Mouse (Mus musculus) lung, postnatal 4 days (tissue): Measurements from ENCODE around the gene Gm13090.

ENCODE experiments used
- DNase-seq, 2 experiments: peaks; one replicate each; pipeline ENCODE4 v3.0.0; 2021

The Gm13090 gene

GRCm38 (mm10) chr4:151089270-151089669 is at the start of gene Gm13090:
Gene Gm13090, plus strand, starts transcription at chr4:151089570.
- no peak for DNase-seq

DNA sequence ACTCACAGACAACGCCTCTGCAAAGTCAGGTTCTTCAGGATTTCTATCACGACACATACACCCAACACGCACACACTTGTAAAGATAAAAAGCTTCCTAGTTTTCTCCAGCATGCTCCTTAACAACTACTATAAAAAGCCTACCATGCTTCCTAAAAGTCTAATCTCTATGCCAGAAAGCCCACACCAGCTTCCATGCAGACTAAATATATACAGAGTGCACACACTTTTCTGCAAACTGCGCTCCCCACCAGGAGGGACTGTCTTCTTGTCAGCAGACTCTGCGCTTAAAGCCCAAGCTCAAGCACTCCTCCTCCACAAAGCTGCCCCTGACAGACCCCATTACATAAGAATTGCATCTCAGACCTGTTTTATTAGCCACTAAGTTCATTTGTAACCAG is 47.9 kb upstream of the Gm13090 start:
- no peak for DNase-seq

DNA sequence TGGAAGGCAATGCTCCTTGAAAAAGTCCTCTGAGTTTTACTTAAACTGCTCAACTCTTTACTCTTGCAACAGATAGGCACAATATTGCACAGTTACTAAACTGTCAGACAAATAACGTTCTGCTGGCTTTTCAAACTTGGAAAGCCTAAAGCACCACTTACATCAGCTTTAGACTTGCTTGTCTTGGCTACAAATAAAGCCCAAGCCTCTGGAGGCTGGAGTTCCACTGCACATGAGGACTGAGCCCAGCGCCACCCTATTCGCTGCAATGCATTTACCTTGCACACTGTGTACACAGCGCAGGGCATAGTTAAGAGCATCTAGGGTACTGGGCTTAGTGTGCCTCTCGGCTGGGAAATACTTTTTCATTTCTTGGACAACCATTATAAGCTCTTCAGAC is 46.1 kb upstream of the Gm13090 start:
- peak; percentile 48 to 80 for DNase-seq

- DNase-seq = peak; percentile 98 to 99
Measured at GRCm38 (mm10) chr4:151044037-151044943, 45.1 kb upstream of the Gm13090 start, which contains the start of gene Per3. Gene Per3, minus strand, starts transcription at chr4:151044665.

DNA sequence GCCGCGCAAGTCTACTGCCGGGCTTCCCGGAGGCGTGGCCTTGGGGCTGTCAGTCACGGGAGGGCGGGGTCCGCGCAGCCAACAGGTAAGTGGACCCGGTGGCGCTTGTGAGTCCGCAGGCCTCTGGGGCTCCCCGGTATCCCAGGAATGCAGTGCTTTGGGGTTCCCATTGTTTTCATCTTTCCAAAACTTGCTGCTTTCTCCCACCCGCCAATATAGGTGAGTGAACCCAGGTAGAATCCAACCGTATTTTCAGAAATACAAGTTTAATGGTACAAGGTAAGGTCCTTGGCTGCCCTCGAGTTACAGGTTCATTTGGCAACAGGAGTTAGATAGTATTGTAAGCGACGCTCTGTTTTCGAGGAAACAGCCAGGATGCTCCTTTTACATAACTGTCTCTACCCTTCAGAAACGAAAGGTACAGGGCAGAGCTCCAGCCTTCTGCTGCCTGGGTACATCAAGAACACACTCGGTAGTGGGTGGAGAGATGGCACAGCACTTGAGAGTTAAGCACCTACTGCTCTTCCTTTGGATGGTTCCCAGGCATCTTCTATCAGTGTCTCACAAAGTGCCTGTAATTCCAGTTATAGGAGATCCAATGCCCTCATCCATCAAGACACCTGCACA is 44.3 kb upstream of the Gm13090 start:
- DNase-seq = no peak

DNA sequence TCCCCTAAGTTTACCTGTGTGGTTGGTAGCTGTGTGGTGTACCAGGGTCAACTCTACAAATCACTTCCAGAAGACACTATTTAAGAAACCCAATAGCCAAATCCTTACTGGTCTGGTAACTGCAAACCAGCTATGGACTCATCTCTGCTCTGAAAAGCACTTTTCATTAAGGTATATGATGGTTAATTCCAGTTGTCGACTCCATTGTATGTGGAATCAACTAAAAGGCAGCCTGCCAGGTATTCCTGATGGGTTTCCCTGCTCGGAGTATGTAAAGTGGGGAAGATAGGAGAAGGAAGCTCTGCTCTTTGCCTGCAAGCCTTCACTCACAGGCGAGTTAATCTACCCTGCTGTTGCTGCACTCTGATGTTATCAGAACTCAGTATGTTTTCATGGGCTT is 42.8 kb upstream of the Gm13090 start:
- DNase-seq = no peak

DNA sequence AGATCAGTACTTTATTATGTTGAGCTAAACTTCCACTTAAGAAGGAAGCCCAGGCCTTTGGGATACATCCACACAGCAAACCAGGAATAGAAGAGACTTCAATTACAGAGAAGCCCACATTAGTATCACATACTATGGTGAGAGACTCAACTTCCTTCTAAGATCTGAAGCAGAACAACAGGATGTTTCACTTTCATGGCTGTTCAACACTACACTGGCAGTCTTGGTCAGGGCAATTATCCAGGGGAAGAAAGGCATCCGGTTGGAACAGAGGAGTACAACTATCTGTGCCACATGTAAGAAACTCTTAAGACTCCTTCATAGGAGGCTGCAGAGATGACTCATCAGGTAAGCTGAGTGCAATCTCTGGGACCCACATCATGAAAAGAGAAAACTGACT is 38.2 kb upstream of the Gm13090 start:
- DNase-seq = no peak

DNA sequence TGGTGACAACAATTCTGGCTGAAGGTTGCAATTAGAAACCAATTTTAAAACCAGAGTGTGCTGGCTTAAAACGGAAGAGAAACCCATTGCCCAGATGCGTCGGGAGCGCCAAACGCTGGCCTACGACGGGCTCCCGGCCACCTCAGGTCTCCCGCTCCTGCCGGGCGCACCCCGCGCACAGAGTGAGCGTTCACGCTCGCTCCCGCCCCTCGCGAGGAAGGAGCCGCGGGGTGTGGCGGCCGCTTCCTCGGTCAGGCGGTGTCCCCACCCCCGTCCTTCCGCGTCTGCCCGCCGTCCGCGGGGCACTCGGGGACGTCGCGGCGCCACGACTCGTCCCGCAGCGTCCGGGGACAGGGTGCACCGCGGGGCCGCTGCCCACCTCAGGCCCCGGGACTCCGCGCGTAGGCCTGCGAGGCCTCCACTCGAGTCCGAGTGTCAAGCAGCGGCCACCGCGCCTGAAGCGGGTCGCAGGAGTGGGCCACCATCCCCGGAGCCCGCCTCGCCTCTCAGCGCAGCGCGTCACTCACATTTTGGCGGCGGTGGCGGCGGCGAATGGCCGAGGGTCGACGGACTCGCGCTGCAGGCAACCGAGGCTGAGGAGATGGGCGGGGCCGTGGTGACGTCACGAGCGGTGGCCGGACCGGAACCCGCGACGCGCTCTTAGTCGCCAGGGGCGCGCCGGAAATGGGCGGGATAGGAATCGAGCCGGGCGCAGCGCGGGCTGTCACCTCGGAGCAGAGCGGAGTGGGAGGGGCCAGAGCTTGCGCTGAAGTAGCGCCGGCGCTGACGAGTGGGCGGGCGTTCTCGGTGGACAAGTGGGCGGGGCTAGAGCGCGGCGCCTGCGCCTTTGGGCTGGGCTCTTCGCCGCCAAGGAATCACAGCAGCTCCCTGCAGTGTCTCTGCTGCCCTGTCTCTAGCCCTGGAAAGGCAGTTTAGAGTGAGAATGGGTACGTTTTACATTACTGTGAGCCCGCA is 31.7 kb upstream of the Gm13090 start, which contains the start of gene Vamp3:
TSS of gene Vamp3 (minus strand) at position 617 of the 975 bp plus-strand sequence.
- DNase-seq = peak; percentile 99

DNA sequence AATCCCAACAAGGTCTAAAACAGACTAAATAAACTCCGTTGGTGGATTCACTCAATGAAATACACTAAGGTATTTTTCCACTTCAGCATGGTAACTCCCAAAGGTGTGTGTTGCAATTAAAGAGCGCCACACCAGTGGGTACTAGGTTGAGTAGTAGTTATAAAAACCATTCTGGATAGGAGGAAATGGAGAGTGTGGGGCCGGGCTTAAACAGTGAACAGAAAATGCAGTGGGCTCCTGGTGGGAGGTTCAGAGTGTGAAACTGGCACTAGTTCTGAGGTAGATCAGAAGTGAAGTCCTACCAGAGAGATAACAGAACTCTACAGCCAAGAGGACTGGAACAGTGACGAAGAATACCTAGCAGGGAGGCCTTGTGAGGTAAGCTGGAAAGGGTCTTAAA is 30.7 kb upstream of the Gm13090 start:
- no peak for DNase-seq

- no peak for DNase-seq
Measured at GRCm38 (mm10) chr4:151059566-151059965, 29.8 kb upstream of the Gm13090 start.

- DNase-seq = no peak
Measured at GRCm38 (mm10) chr4:151068751-151069150, 20.6 kb upstream of the Gm13090 start.

GRCm38 (mm10) chr4:151070962-151071361 is 18.4 kb upstream of the Gm13090 start:
- DNase-seq = no peak

GRCm38 (mm10) chr4:151073108-151073744 is 16.1 kb upstream of the Gm13090 start:
- peak in 1 of 2 experiments; percentile 83 for DNase-seq

GRCm38 (mm10) chr4:151074817-151075216 is 14.6 kb upstream of the Gm13090 start:
- no peak for DNase-seq

- no peak for DNase-seq
Measured at GRCm38 (mm10) chr4:151081355-151081754, 8.0 kb upstream of the Gm13090 start.

DNA sequence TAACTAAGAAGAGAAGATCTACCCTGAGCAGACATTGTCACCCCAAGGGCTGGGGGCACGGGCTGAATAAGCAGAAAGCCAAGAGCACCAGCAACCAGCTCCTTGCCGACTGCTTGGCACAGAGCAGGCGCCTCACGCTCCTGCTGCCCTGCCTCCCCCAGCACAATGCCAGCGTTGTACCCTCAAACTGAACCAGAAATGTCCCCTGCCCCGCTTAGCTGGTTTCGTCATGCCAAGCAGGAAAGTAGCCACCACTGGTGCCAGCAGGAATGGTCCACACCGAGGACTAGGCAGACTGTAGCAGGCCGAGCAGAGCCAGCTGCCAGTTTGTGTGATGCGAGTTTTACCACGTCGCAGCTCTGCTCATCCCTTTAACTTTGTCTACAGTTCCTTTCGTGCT is 7.4 kb upstream of the Gm13090 start:
- no peak for DNase-seq

- no peak for DNase-seq
Measured at GRCm38 (mm10) chr4:151083027-151083426, 6.3 kb upstream of the Gm13090 start.

- no peak for DNase-seq
Measured at GRCm38 (mm10) chr4:151087358-151087757, 2.0 kb upstream of the Gm13090 start.

- no peak for DNase-seq
Measured at GRCm38 (mm10) chr4:151088819-151089218, 551 bp upstream of the Gm13090 start.

DNA sequence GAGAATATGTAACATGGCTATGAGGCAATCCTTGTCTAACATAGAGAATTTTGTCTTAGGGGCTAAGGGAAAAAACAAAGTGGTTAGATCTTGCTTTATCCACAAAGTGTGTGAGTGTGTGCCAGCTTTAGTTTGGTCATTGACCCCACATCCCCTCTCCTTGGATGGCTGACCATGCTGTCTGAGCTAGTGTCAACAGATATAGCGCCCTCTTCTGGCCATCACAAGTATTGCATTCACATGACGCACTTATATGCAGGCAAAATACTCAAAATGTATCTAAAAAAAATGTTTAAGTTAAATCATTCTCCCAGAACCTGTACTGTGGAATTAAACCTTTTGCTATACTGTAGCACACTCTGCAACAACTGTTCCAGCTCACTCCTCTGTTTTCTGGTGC is 5.8 kb downstream of the Gm13090 start:
- peak in 1 of 2 experiments; percentile 8 for DNase-seq

DNA sequence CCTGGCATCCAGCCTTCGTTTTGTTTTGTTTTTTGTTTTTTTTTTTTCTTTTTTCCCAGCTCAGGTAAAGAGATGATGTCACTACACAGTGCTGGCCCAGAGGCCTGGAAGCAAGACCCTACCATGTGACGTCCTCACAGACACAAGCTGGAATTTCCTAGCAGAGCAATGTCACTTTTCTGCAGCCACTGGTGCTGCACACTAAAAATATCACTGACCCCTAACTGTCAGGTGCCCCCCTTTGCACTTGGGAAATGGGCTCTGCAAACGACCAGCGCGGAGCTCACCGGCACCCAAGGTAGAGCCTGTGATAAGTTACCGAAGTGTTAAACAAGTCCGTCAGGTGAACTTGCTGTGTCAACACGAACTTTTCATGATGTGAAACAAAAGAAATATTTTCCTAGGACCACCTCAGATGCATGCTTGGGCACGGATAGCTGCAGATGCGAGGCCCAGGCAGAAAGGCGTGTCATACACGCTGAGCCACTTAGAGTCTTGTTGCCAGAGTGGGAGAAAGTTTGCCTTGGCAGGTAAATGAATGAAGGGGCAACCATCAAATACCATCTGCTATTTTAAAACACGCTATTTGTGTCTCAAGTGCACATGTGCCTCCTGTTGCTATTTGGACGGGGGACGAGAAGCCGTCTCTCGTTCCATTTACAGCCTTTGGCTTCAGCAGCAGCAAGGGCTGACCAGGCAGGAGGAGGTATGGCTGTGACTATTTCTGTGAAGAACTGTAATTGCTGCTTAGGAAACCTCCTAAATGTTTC is 7.1 kb downstream of the Gm13090 start:
- no peak for DNase-seq

- no peak for DNase-seq
Measured at GRCm38 (mm10) chr4:151097104-151097438, 7.7 kb downstream of the Gm13090 start.
